Mouse (Mus musculus): ENCODE measurements around the gene L1td1.

GRCm38 (mm10) chr4:98693465-98694185, 32.9 kb upstream of the L1td1 start:
- TF ChIP-seq TCF12 (IDR thresholded peaks at IDR 0.05; ENCODE audit: low read depth, low read length) (no peak), CTCF (IDR thresholded peaks at IDR 0.05 in 2 of 3, conservative IDR thresholded peaks at IDR 0.05 in 1 of 3; ENCODE audit: control insufficient read depth in 1 of 3, insufficient read depth in 1 of 3, low read depth in 2 of 3, low read length in 3 of 3, poor library complexity in 1 of 3, severe bottlenecking in 1 of 3) (no peak), EP300 (IDR thresholded peaks at IDR 0.05; ENCODE audit: low read depth in 1 of 2, low read length in 2 of 2) (no peak), CHD2 (IDR thresholded peaks at IDR 0.05; ENCODE audit: low read length) (no peak), POLR2A (IDR thresholded peaks at IDR 0.05; ENCODE audit: control insufficient read depth in 1 of 2, insufficient read depth in 1 of 2, low read depth in 1 of 2, low read length in 2 of 2, poor library complexity in 1 of 2) (no peak), MAX (IDR thresholded peaks at IDR 0.05; ENCODE audit: low read length) (no peak), HCFC1 (IDR thresholded peaks at IDR 0.05; ENCODE audit: low read depth, low read length) (no peak), MAZ (IDR thresholded peaks at IDR 0.05; ENCODE audit: low read depth, low read length) (no peak)
